Mouse (Mus musculus) heart, postnatal 0 days (tissue): ENCODE results near the gene Cxcl10.

Experiments used
- CTCF ChIP-seq: IDR thresholded peaks from 2 replicates; pipeline ENCODE4 v1.5.1; 2016; ENCODE audit warnings: antibody characterized with exemption, control low read depth, low read depth
- EP300 ChIP-seq: IDR thresholded peaks from 2 replicates; pipeline ENCODE4 v1.6.1; 2016; ENCODE audit warnings: antibody characterized with exemption, low read depth

DNA sequence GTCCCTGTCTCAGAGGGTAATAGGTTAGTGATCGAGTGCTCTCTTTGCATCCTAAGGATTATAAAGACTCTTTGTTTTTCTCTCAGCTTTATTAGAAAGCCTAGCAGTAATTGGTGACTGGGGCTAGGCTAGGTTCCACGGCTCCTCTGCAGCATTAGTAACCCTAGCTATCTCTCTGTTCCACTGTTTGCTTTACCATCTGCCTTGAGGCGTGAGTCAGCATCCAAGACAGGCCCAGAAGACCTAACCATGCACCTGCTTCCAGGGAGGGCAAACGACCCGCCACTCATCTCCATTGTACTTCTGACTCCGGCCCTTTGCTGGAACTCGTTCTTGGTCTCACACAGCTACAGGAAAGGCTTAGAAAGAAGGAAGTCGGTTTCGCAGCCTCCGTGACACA, 45.2 kb upstream of the Cxcl10 start:
- TF ChIP-seq CTCF = no peak
- TF ChIP-seq EP300 = no peak
